Mouse (Mus musculus) urinary bladder, postnatal 10 days (tissue): ENCODE results near the gene Dapl1.

Experiments used
- DNase-seq: peaks from one replicate; pipeline ENCODE4 v3.0.0; 2022; ENCODE audit warnings: low spot score

Gene Dapl1

GRCm38 (mm10) chr2:59536958-59537357 is 52.5 kb downstream of the Dapl1 start:
- DNase-seq, result no peak

GRCm38 (mm10) chr2:59538031-59538430 is 53.6 kb downstream of the Dapl1 start:
- DNase-seq, result no peak

GRCm38 (mm10) chr2:59539796-59540195 is 55.3 kb downstream of the Dapl1 start:
- DNase-seq, result no peak

- peak; percentile 52 for DNase-seq
These were observed 56.9 kb downstream of the Dapl1 start for GRCm38 (mm10) chr2:59541121-59541887.

- DNase-seq, result no peak
These were observed 59.2 kb downstream of the Dapl1 start for GRCm38 (mm10) chr2:59543543-59544065.

GRCm38 (mm10) chr2:59544237-59544909 is 59.9 kb downstream of the Dapl1 start:
- no peak for DNase-seq

GRCm38 (mm10) chr2:59545001-59545400 is 60.5 kb downstream of the Dapl1 start:
- DNase-seq, result no peak

GRCm38 (mm10) chr2:59547369-59548099 is 63.1 kb downstream of the Dapl1 start:
- DNase-seq, result no peak

- no peak for DNase-seq
These were observed 68.3 kb downstream of the Dapl1 start for GRCm38 (mm10) chr2:59552784-59553183.

- no peak for DNase-seq
These were observed 70.0 kb downstream of the Dapl1 start for GRCm38 (mm10) chr2:59554373-59554940.
